ENCODE assay signal across 8 mouse cellular contexts in the genomic region with DNA sequence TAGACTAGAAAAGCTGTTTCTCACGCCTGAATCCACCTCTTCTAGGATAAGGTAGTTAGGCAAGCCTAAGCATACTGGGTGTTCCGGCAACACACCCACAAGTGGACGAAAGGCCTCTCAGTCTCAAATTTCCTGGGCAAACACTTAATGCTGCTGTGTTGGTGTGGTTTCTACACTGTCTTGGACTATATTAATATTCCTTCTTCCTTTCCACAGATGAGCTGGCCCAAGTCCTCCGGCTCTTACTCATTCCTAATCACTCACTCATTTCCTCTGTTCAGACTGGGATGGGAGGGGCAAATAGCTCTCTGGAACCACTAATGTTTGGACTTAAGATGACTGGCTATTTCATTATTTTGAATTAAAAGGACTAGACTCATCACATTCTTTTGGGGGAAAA.
DNase-seq lines count a peak whose midpoint lies in the region; ATAC-seq lines count a peak whose summit lies in the region.

No protein-coding gene starts in this region.

- no peak overlapping the region for H3K4me2 ChIP-seq in midbrain, embryonic 16.5 days (ENCODE audit: low read length)
- no peak overlapping the region for H3K4me2 ChIP-seq in midbrain, embryonic 11.5 days
- no peak overlapping the region; the same call in 1 of the 2 replicates for H3K4me2 ChIP-seq in kidney, embryonic 14.5 days (replicated peaks; ENCODE audit: low read depth, low read length)

- 0 out of 2 replicates have a peak overlapping the region, but pooled peaks have one; percentile 52 for H3K27ac ChIP-seq in midbrain, embryonic 16.5 days (ENCODE audit: low read length)
- H3K27ac ChIP-seq in midbrain, embryonic 11.5 days (ENCODE audit: low read depth, low read length), result no peak overlapping the region
- H3K27ac ChIP-seq in kidney, embryonic 14.5 days (ENCODE audit: low read depth, low read length), result peak overlapping the region; percentile 87

- no peaks in the 10 kb centered on the region for H3K4me1 ChIP-seq in midbrain, embryonic 16.5 days (ENCODE audit: control insufficient read depth, insufficient read depth, low read length)
- peaks cover 2% of the 10 kb centered on the region; the same call in 1 of the 2 replicates for H3K4me1 ChIP-seq in midbrain, embryonic 11.5 days (ENCODE audit: control insufficient read depth, insufficient read depth, low read length)
- H3K4me1 ChIP-seq in kidney, embryonic 14.5 days (ENCODE audit: control insufficient read depth, insufficient read depth, low read length), result peaks cover 14% of the 10 kb centered on the region

- no peak for DNase-seq in midbrain, embryonic 11.5 days (ENCODE audit: low spot score, missing footprints)
- DNase-seq in gastrocnemius, postnatal 14 days, result peak; percentile 63
- DNase-seq in skeletal muscle tissue, adult 2 months (ENCODE audit: low read depth, low spot score), result peak; percentile 73
- DNase-seq in ovary, postnatal 10 days (ENCODE audit: low spot score), result no peak
- no peak for DNase-seq in cerebellum, postnatal 4 days (ENCODE audit: low spot score in 2 of 2)
- no peak for DNase-seq in embryo, embryonic 10 days (ENCODE audit: low spot score)

- no peaks in the 10 kb centered on the region for H3K36me3 ChIP-seq in midbrain, embryonic 16.5 days (ENCODE audit: control insufficient read depth, insufficient read depth, low read length)
- H3K36me3 ChIP-seq in midbrain, embryonic 11.5 days (ENCODE audit: control insufficient read depth, insufficient read depth, low read length), result no peaks in the 10 kb centered on the region
- no peaks in the 10 kb centered on the region for H3K36me3 ChIP-seq in kidney, embryonic 14.5 days (ENCODE audit: control insufficient read depth, insufficient read depth, low read length)

- no peaks in the 10 kb centered on the region for H3K9me3 ChIP-seq in midbrain, embryonic 16.5 days (replicated peaks; ENCODE audit: control insufficient read depth, low read length, poor library complexity, severe bottlenecking)
- H3K9me3 ChIP-seq in midbrain, embryonic 11.5 days (ENCODE audit: control insufficient read depth, low read length), result no peaks in the 10 kb centered on the region
- H3K9me3 ChIP-seq in kidney, embryonic 14.5 days (ENCODE audit: control insufficient read depth, low read length), result no peaks in the 10 kb centered on the region

- intact Hi-C loops in gastrocnemius, postnatal 14 days (cut with DNase I; ENCODE audit: low total_unique reads), result loop anchor here (10.0 kb wide), 1 partner anchor 60 kb away; no protein-coding TSS in a partner anchor

- no peak for ATAC-seq in midbrain, embryonic 16.5 days
- no peak for ATAC-seq in midbrain, embryonic 11.5 days (ENCODE audit: low FRiP score)
- ATAC-seq in kidney, embryonic 14.5 days (ENCODE audit: low FRiP score, low TSS enrichment), result peak; percentile 43; the same call in 1 of the 2 replicates

- H3K4me3 ChIP-seq in midbrain, embryonic 16.5 days (ENCODE audit: low read depth, low read length), result no peak overlapping the region
- H3K4me3 ChIP-seq in midbrain, embryonic 11.5 days (ENCODE audit: low read depth, low read length), result no peak overlapping the region
- no peak overlapping the region for H3K4me3 ChIP-seq in kidney, embryonic 14.5 days (ENCODE audit: low read length)

- no peak overlapping the region for H3K9ac ChIP-seq in midbrain, embryonic 16.5 days (ENCODE audit: low read depth, low read length)
- no peak overlapping the region for H3K9ac ChIP-seq in midbrain, embryonic 11.5 days (ENCODE audit: low read length)
- H3K9ac ChIP-seq in kidney, embryonic 14.5 days (ENCODE audit: low read depth, low read length), result no peak overlapping the region

- WGBS in midbrain, embryonic 16.5 days, result 45% methylated on average over 4 of the region's 4 CpGs
- WGBS in midbrain, embryonic 11.5 days, result 47% methylated on average over 4 of the region's 4 CpGs
- WGBS in kidney, embryonic 14.5 days, result 34% methylated on average over 4 of the region's 4 CpGs

- H3K27me3 ChIP-seq in midbrain, embryonic 16.5 days (ENCODE audit: control insufficient read depth, insufficient read depth, low read depth, low read length), result no peaks in the 10 kb centered on the region
- no peaks in the 10 kb centered on the region for H3K27me3 ChIP-seq in midbrain, embryonic 11.5 days (ENCODE audit: control insufficient read depth, insufficient read depth, low read length)
- no peaks in the 10 kb centered on the region for H3K27me3 ChIP-seq in kidney, embryonic 14.5 days (ENCODE audit: control insufficient read depth, insufficient read depth, low read length)

Comparison
In these comparisons a context has a peak if more than half of its experiments do, and no peak if none do; other contexts are left out.
1. DNase-seq: peak in gastrocnemius, postnatal 14 days (single experiment) and skeletal muscle tissue, adult 2 months (single experiment); none in midbrain, embryonic 11.5 days (single experiment), ovary, postnatal 10 days (single experiment), cerebellum, postnatal 4 days (0 of 2) and embryo, embryonic 10 days (single experiment).